Comparison of ENCODE assay signal across 10 mouse cellular contexts in the genomic region with DNA sequence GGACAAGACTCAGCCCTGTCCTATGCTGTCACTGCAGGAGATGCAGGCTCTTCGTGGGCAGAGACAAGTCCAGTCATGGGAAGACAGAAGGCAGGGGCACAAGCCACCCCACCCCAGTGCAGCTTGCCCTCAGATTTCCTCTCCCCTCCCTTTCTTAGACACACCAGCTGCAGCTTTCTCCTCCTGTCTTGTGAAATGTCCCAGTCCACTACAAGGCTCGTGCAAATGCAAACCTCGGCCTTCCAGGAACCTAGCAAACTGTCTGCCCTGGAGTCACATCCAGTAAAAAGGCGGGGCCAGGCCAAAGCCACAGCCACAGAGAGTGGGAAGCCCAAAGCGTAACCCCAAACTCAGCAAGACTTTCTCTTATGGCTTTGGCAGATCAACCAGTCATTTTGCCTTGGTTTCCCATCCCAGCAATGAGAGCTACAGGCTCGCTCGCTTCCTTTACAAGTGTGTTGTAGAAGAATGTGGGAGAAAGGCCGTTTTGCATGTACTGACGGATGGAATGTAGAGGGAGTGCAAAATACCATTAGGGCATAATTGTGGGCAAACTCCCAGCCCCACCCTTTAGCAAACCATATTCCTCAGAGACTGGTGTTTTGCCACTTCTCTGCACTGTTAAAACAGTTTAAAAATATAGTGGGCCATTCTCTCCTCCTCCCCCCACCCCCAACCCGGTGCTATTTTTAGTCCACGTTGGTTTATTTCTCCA.
DNase-seq lines count a peak whose midpoint lies in the region; ATAC-seq lines count a peak whose summit lies in the region.
"Had no signal": no experiment of that assay in that cellular context is flagged by ENCODE, and none has a peak within 500 bp of the region (broad histone marks: within the 10 kb centered on the region; RNA-seq: fewer than 3 reads in every experiment).

No protein-coding gene starts in this region.

- ATAC-seq in kidney, embryonic 16.5 days (ENCODE audit: low FRiP score, low TSS enrichment): no peak
- ATAC-seq in heart, embryonic 11.5 days (replicated peaks; ENCODE audit: insufficient number of reproducible peaks, low FRiP score, low TSS enrichment): no peak; the same call in 1 of the 2 replicates
- no peak for ATAC-seq in forebrain, embryonic 12.5 days (ENCODE audit: low FRiP score)

- H3K36me3 ChIP-seq in kidney, embryonic 16.5 days (ENCODE audit: insufficient read depth, low read length): no peaks in the 10 kb centered on the region
- H3K36me3 ChIP-seq in heart, embryonic 11.5 days (ENCODE audit: control insufficient read depth, insufficient read depth, low read length): no peaks in the 10 kb centered on the region
- H3K36me3 ChIP-seq in forebrain, embryonic 12.5 days (replicated peaks): no peaks in the 10 kb centered on the region
- H3K36me3 ChIP-seq: hindbrain, embryonic 12.5 days had no signal

- H3K4me3 ChIP-seq in kidney, embryonic 16.5 days (ENCODE audit: low read length): no peak overlapping the region
- H3K4me3 ChIP-seq in heart, embryonic 11.5 days (ENCODE audit: low read depth, low read length): no peak overlapping the region
- H3K4me3 ChIP-seq in forebrain, embryonic 12.5 days (replicated peaks): no peak overlapping the region
- H3K4me3 ChIP-seq: hindbrain, embryonic 12.5 days had no signal

- H3K4me2 ChIP-seq in kidney, embryonic 16.5 days (replicated peaks; ENCODE audit: low read depth, low read length): no peak overlapping the region
- 0 out of 2 replicates have a peak overlapping the region, but pooled peaks have one; percentile 9 for H3K4me2 ChIP-seq in heart, embryonic 11.5 days
- H3K4me2 ChIP-seq in forebrain, embryonic 12.5 days: no peak overlapping the region
- H3K4me2 ChIP-seq: hindbrain, embryonic 12.5 days had no signal

- 48% methylated on average over 11 of the region's 11 CpGs for WGBS in kidney, embryonic 16.5 days
- 41% methylated on average over 11 of the region's 11 CpGs for WGBS in heart, embryonic 11.5 days (ENCODE audit: insufficient replicate concordance)
- WGBS in forebrain, embryonic 12.5 days: 71% methylated on average over 11 of the region's 11 CpGs

- no peaks in the 10 kb centered on the region for H3K9me3 ChIP-seq in kidney, embryonic 16.5 days (ENCODE audit: low read length)
- no peaks in the 10 kb centered on the region for H3K9me3 ChIP-seq in heart, embryonic 11.5 days (replicated peaks; ENCODE audit: control insufficient read depth, low read length)
- H3K9me3 ChIP-seq in forebrain, embryonic 12.5 days: no peaks in the 10 kb centered on the region
- H3K9me3 ChIP-seq: hindbrain, embryonic 12.5 days had no signal

- H3K27ac ChIP-seq in kidney, embryonic 16.5 days (ENCODE audit: low read length): no peak overlapping the region
- peak overlapping the region; percentile 12; the same call in 1 of the 2 replicates for H3K27ac ChIP-seq in heart, embryonic 11.5 days (ENCODE audit: low read depth, low read length)
- no peak overlapping the region for H3K27ac ChIP-seq in forebrain, embryonic 12.5 days
- H3K27ac ChIP-seq: hindbrain, embryonic 12.5 days; macrophage had no signal

- H3K9ac ChIP-seq in kidney, embryonic 16.5 days (replicated peaks; ENCODE audit: low read length): no peak overlapping the region
- H3K9ac ChIP-seq in heart, embryonic 11.5 days (ENCODE audit: low read depth, low read length): no peak overlapping the region
- no peak overlapping the region for H3K9ac ChIP-seq in forebrain, embryonic 12.5 days
- H3K9ac ChIP-seq: hindbrain, embryonic 12.5 days had no signal

- peaks cover 13% of the 10 kb centered on the region; the same call in 1 of the 2 replicates for H3K27me3 ChIP-seq in kidney, embryonic 16.5 days (ENCODE audit: insufficient read depth, low read length)
- peaks cover 7% of the 10 kb centered on the region for H3K27me3 ChIP-seq in heart, embryonic 11.5 days (ENCODE audit: control insufficient read depth, insufficient read depth, low read length)
- peaks cover 43% of the 10 kb centered on the region for H3K27me3 ChIP-seq in forebrain, embryonic 12.5 days

- peaks cover 17% of the 10 kb centered on the region for H3K4me1 ChIP-seq in kidney, embryonic 16.5 days (ENCODE audit: insufficient read depth, low read length)
- H3K4me1 ChIP-seq in heart, embryonic 11.5 days (ENCODE audit: control insufficient read depth, insufficient read depth, low read length): peaks cover 21% of the 10 kb centered on the region
- H3K4me1 ChIP-seq in forebrain, embryonic 12.5 days: no peaks in the 10 kb centered on the region; the same call in 1 of the 2 replicates

- DNase-seq in kidney, postnatal 10 days: peak; percentile 34
- peak; percentile 41 for DNase-seq in Muller cell, postnatal 12 days (ENCODE audit: inconsistent ontology term)
- peak; percentile 46 for DNase-seq in lung, postnatal 25 days (ENCODE audit: low spot score)
- no peak for DNase-seq in adrenal gland, postnatal 14 days
- DNase-seq in cerebellum, adult 9-11 months: no peak

Comparison
In these comparisons a context has a peak if more than half of its experiments do, and no peak if none do; other contexts are left out.
1. DNase-seq: peak in kidney, postnatal 10 days (single experiment), Muller cell, postnatal 12 days (single experiment) and lung, postnatal 25 days (single experiment); none in adrenal gland, postnatal 14 days (single experiment) and cerebellum, adult 9-11 months (single experiment).